Mouse (Mus musculus) megakaryocyte progenitor cell, adult 5-6 weeks (primary cell): ENCODE results near the gene Eif3m. TPM values are rescaled to one million over a fixed set of nuclear protein-coding genes. Genes with fewer than 3 reads are reported as not detected.

ENCODE experiments used
- ATAC-seq: replicated peaks from 2 replicates; pipeline ENCODE4 v1.8.0; 2016; ENCODE audit warnings: mild to moderate bottlenecking, moderate TSS enrichment, inconsistent platforms; ENCODE audit not compliant: poor library complexity
- total RNA-seq, 2 experiments: library from RNA; stranded (forward) in 1 of 2; stranded (reverse) in 1 of 2; fragments of 157-497, 149-512 nt in 1 of 2; fragments of 200-1000 nt in 1 of 2; gene quantifications; 2 replicates each; pipeline versions ENCODE4 v1.2.3 to v1.2.4; 2015 to 2017

The Eif3m gene
- 397 and 412 TPM in 2 replicates for total RNA-seq (2015)
- total RNA-seq (2017), result 294 and 304 TPM in 2 replicates

DNA sequence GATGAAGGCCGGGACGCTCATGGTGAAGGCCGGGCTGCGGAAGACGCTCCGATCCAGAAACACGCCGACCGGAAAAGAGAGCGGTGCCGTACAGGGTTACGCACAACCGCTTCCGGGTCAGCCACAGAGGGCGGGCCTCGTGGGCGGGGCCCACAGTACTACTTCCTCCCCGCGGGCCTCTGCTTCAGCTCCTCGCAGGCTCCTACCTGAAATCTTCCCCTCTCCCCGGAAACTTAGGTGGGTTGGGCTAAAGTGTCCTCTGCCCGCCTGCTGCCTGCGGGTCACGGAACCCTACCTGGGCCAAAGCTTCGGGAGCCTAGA, at the start of gene Eif3m:
TSS of gene Eif3m (minus strand) at position 114 of the 321 bp plus-strand sequence.
- ATAC-seq, result peak; percentile 93

- peak; percentile 52 for ATAC-seq
These were observed 46.0 kb upstream of the Eif3m start for GRCm38 (mm10) chr2:105062741-105063372.

DNA sequence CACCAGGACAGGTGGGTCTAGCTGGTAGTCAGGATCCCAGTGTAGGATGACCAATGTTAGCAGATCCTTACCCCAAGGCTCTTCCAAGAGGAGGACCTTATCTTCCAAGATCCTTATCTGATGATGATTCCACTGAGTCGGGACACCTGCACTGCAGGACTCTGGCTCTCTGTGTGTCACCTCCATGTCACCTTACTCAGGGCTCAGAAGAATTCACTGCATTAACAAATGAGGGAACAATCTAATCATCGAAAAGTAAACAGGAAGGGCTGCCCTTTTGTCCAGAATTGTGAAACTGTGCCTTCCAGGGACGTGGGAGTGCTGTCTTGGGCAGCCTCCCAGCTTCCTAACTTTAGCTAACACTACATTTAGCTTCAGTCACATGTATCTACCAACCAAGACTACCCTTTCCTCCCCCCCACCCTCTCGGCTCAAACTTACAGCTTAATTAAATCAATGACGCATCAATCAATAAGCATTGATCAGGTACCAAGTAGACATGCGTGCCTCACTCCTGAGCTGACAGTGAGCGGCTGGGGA, 41.8 kb upstream of the Eif3m start:
- ATAC-seq, result no peak

- ATAC-seq, result no peak
These were observed 38.6 kb upstream of the Eif3m start for GRCm38 (mm10) chr2:105055529-105055928.

GRCm38 (mm10) chr2:105048301-105048700, 31.4 kb upstream of the Eif3m start:
- no peak for ATAC-seq

- ATAC-seq, result 0 out of 2 replicates have a peak, but pooled peaks have one; percentile 26
These were observed 26.3 kb upstream of the Eif3m start for GRCm38 (mm10) chr2:105043152-105043551.

DNA sequence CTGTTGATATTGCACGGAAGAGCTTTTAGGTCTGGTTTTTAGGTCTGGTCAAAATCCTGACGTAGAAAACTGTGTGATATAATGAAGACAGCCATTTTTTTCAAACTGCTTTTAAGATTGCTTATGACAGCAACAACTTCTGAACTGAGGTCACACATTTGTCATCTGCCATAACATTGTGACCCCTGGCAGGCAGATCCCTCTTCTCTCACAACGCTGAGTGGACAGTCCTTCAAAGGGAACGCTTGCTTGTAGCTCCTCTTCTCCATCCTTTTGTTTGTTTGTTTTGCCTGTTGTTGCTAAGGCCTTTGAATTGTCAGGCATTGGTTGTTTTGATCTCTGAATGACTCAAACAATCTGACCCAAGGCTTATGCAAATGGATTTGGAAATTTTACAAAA, 24.0 kb upstream of the Eif3m start:
- no peak for ATAC-seq

DNA sequence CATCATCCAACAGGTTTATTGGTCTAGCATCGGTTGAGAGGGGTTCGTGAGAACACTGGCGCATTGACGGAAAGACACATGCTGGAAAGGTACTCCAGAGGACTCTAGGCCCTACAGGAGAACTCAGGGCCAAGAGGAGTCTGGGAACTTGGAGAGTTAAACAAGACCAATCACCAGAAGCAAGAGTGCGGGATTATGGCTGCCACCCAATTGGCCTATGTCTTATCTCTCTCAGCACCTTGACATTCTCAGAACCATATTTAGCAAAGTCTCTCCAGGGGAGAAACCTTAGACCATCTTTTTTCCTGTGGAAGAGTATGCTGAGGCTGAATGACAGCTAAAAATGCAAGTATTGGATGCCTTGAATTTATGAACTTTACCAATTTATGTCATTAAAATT, 22.0 kb upstream of the Eif3m start:
- peak; percentile 69; the same call in 1 of the 2 replicates for ATAC-seq

GRCm38 (mm10) chr2:105037956-105038569, 21.2 kb upstream of the Eif3m start:
- 0 out of 2 replicates have a peak, but pooled peaks have one; percentile 15 for ATAC-seq

- ATAC-seq, result no peak
These were observed 19.7 kb upstream of the Eif3m start for GRCm38 (mm10) chr2:105036401-105037070.

- no peak for ATAC-seq
These were observed 19.1 kb upstream of the Eif3m start for GRCm38 (mm10) chr2:105035985-105036384.

DNA sequence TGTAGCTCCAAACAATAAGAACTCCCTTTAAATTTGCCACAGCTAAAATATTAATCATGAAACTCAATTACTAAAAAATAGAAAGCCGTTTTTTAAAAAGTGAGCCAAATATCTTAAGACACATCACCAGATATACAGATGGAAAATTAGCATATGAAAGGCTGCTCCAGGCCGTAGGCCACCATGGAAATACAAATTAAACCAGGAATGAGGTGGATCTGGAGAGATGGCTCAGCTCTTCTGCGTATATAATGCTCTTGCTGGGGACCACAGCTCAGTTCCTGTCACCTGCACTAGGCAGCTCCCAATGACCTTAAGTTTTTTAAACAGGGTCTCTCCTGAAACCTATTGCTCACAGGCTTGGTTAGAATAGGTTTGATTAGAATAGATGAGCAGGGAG, 17.2 kb upstream of the Eif3m start:
- ATAC-seq, result no peak

- ATAC-seq, result peak; percentile 51; the same call in 1 of the 2 replicates
These were observed 13.6 kb upstream of the Eif3m start for GRCm38 (mm10) chr2:105030505-105030904.

DNA sequence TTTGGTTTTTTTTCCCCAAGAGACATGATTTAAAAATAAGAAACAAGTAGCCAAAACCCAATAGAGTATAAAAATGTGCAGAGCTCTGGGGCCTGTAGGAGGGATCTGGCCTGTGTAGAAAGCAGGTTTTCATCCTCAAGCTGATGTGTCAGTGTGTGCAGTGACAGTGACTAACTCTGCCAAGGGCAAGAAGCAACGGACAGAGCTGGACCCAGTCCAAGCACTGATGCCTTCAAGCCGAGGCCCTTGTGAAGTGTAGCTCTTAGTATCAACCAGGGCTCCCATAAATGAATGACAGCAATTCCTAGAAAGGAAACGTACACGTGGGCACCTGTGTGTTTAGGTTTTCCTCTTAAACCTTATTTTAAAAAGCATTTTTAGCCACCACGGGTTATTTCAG, 11.9 kb upstream of the Eif3m start:
- ATAC-seq, result no peak; the same call in 1 of the 2 replicates

DNA sequence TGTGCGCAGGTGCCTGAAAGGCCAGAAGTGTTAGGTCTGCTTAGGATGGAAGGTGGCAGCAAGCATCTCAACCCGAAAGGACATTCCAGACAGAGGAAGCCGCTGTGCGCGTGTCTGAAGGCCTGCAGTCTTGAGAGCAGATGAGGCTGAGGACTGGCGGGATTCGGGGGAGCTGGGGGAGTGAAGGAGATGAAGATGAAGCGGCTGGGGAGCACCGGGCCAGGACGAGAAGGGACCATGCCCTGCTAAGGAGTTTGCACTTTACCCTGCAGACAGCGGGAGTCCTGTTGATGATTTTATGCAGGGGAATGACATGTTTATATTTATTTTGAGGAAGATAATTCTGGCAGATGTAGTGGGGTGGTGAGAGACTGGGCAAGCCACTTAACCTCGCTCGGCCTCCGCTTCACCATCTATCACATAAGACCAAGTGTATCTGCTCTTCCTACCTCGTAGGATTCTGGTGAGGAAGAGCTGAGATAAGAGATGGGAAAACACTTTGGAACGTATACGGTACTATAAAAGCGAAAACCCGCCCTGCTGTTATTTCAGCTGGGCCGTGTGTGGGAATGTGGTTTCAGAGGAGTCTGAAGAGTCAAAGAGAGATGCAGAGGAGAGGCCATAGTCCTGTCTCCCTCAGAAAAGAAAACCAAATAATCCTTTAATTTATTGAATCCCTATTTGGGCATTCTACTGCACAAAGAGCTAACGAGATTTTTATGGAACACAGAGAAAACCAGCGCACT, 10.2 kb upstream of the Eif3m start:
- no peak for ATAC-seq

DNA sequence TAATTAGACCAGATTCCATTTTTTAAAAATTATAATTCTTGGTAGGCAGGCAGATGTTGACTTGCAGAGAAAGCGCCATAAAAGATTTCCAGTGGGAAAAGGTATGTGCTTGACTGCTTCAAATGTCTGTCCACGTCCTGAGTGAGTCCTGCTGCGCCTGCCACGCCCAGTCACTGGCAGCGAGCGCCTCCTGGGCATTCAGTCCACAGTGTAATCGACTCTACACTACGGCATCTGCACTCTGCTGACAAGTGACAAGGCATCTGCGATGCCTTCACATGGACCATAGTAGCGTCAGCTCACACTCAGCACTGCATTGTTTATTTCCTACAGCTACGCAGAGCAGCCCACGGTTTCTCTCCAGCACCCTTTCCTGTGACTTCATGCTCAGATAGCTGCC, 8.7 kb upstream of the Eif3m start:
- peak; percentile 43 for ATAC-seq

DNA sequence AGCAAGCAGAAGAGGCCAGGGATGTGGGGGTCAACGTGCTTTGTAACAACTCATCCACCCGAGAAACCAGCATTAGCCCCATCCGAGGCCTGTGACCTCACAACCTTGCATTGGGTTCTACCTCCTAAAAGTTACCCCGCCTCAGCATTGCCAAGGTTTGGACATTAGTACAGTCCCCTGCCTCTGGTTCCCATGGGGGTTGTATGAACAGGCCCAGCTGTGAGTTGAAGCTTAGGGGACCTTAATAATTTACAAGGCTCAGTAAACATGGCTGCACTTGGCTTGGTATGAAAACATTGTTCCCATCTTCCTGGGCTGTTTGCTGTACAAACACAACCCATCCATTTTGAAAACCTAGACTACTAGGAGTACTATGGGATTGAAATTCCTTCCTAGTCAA, 6.9 kb upstream of the Eif3m start:
- no peak for ATAC-seq

DNA sequence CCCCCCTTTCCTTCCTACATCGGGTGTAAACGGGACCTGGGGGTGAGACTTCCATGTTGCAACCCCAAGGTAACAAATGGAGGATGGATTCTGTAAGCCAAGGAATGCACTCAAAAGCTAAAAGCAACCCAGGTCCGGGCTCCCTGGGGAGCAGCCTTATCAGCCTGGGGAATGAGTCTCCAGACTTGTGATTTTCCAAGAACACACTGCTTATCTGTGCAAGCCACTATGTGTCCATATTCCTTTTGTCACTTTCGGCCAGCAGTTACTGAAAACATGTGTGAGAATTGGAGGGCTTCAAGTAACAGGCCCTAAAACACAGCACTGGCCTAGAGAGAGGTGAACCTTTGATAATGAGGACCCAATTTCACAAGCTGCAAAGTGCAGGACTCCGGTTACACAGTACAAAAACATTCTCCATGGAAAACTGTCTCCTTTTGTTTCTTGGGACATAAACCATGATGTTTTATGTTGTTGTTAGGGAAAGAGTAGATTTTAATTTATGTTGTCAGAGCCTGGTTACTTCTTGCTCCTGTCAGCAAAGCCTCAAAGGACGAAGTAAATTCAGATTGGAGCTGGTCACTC, 6.2 kb upstream of the Eif3m start:
- peak; percentile 20 for ATAC-seq

- peak; percentile 74 for ATAC-seq
These were observed 5.0 kb upstream of the Eif3m start for GRCm38 (mm10) chr2:105021836-105022235.

- no peak for ATAC-seq
These were observed 4.4 kb upstream of the Eif3m start for GRCm38 (mm10) chr2:105021256-105021655.

GRCm38 (mm10) chr2:105019457-105019856, 2.6 kb upstream of the Eif3m start:
- ATAC-seq, result no peak
